Mouse (Mus musculus) heart, embryonic 12.5 days (tissue): ENCODE results near the gene Auts2. TPM values are rescaled to one million over a fixed set of nuclear protein-coding genes. Genes with fewer than 3 reads are reported as not detected.

ENCODE experiments used
- ATAC-seq: fragments of 200-750 bp; cut with Nextera tagmentation; 2 replicates; pipeline ENCODE4 v1.8.0; 2017; ENCODE audit warnings: moderate TSS enrichment, moderate library complexity; ENCODE audit not compliant: insufficient number of reproducible peaks, low FRiP score
- H3K27ac ChIP-seq: fragments of 300-500 bp; sonication (generic); 2 replicates; pipeline ENCODE4 v1.5.1; 2016; ENCODE audit warnings: mild to moderate bottlenecking, moderate library complexity; ENCODE audit not compliant: poor library complexity, severe bottlenecking
- H3K27me3 ChIP-seq: fragments of 300-500 bp; sonication (generic); replicated peaks from 2 replicates; pipeline ENCODE4 v1.6.1; 2016; ENCODE audit warnings: mild to moderate bottlenecking, moderate library complexity
- H3K36me3 ChIP-seq: fragments of 300-500 bp; sonication (generic); 2 replicates; pipeline ENCODE4 v1.6.1; 2016; ENCODE audit warnings: mild to moderate bottlenecking, moderate library complexity
- H3K4me1 ChIP-seq: fragments of 300-500 bp; sonication (generic); replicated peaks from 2 replicates; pipeline ENCODE4 v1.6.1; 2016; ENCODE audit warnings: mild to moderate bottlenecking
- H3K4me2 ChIP-seq: fragments of 300-500 bp; sonication (generic); 2 replicates; pipeline ENCODE4 v1.6.1; 2016; ENCODE audit warnings: mild to moderate bottlenecking, moderate library complexity
- H3K4me3 ChIP-seq: fragments of 300-500 bp; sonication (generic); 2 replicates; pipeline ENCODE4 v1.5.1; 2016; ENCODE audit warnings: mild to moderate bottlenecking
- H3K9ac ChIP-seq: fragments of 300-500 bp; sonication (generic); 2 replicates; pipeline ENCODE4 v1.6.1; 2016; ENCODE audit warnings: mild to moderate bottlenecking, moderate library complexity
- H3K9me3 ChIP-seq: fragments of 300-500 bp; sonication (generic); replicated peaks from 2 replicates; pipeline ENCODE4 v1.6.1; 2016; ENCODE audit warnings: mild to moderate bottlenecking, moderate library complexity
- WGBS: fragments of 180-500 bp; shearing (Covaris S2); methylation state at CpG from one replicate; pipeline ENCODE4 v1.1.7; 2016; 5-methylcytosine and 5-hydroxymethylcytosine counted together
- polyA plus RNA-seq: library from polyadenylated mRNA; unstranded; fragments of >200 nt; fragmentation: Nextera tagmentation; extraction: Ambion mirVana; gene quantifications from 2 replicates; pipeline ENCODE4 v1.2.1, GENCODE M21; 2016

The Auts2 gene
- polyA plus RNA-seq, 1 experiment from 2014 or later = 25.3 TPM

DNA sequence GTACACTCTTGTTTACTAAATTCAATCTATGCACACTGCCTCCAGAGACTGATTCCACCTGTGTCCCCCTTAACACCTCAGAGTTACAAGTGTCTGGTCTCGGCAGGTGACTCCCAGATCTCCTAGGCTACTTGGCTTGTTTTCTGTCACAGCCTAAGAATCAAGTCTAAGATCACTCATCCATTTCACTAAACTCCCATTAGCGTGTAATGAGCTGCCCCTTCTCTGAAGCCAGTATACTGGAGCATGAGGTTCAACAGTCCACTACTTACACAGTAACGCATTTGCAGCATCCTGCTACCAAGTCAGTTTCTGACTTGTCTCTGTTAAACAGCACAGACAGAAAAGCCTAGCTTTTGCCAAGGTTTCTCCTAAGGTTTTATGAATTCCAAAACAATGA is 116.8 kb downstream of the Auts2 start:
- Histone ChIP-seq H3K27ac (no peak overlapping the region), H3K36me3 (no peaks in the 10 kb centered on the region), H3K4me3 (no peak overlapping the region), H3K9ac (no peak overlapping the region), H3K27me3 (no peaks in the 10 kb centered on the region; the same call in 1 of the 2 replicates), H3K4me2 (no peak overlapping the region), H3K9me3 (no peaks in the 10 kb centered on the region), H3K4me1 (no peaks in the 10 kb centered on the region)
- no peak for ATAC-seq
- WGBS = 83% methylated on average over 3 of the region's 3 CpGs

DNA sequence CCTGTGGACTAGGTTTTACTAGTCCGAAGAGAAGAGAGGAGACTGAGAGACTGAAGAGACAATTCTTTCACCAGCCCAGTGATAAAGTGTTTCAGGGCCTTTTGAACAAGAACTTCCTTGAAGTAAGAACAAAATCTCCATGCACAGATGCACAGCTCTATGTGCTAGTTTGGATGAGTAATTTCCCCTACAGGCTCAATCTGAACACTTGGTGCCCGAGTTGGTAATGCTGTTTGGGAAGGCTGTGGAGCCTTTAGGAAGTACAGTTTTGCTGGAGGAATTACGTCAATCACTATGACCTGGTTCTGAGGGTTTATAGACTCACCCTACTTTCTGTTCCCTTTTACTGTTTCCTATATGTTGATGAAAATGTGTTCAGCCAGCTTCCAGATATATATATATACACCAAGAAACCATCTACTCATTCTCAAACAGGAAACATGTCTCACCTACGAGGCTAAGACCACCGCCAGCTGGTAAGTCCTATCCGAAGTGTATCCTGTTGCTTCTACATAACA is 117.3 kb downstream of the Auts2 start:
- no peak overlapping the region for H3K4me2 ChIP-seq
- 74% methylated on average over 6 of the region's 6 CpGs for WGBS
- no peak for ATAC-seq

DNA sequence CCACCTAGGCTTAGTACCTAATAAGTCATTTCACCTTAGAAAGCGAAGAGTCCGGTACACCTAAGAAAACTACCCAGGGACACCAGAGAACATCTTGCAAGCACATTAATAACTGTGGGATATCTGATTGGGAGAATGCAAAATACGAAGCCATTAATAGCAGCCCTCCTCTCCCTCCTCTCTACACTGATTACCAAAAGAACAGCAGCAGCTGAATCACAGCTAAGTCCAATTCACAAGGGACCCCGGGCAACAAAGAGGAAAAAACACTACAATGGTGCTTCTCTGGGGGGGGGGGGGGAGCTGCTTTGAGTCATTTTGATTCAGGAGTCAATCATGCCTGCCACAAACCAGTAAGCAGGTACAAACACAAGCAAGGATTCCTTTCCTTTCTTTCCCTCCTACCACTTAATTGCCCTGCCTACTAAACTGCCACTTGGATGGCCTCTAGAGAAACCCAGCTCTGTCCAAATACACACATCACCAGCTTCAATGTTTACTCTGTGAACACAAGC is 132.7 kb downstream of the Auts2 start:
- H3K36me3 ChIP-seq = no peaks in the 10 kb centered on the region
- H3K4me2 ChIP-seq = no peak overlapping the region
- peaks cover 28% of the 10 kb centered on the region for H3K4me1 ChIP-seq
- no peaks in the 10 kb centered on the region for H3K27me3 ChIP-seq
- no peak overlapping the region for H3K4me3 ChIP-seq
- H3K9ac ChIP-seq = no peak overlapping the region
- ATAC-seq = no peak
- WGBS = 65% methylated on average over 4 of the region's 4 CpGs
- H3K9me3 ChIP-seq = no peaks in the 10 kb centered on the region
- no peak overlapping the region for H3K27ac ChIP-seq

More for the DNA sequence above, 117.3 kb downstream of the Auts2 start:
- no peak overlapping the region for H3K27ac ChIP-seq
- no peak overlapping the region for H3K9ac ChIP-seq
- H3K27me3 ChIP-seq = no peaks in the 10 kb centered on the region; the same call in 1 of the 2 replicates
- H3K4me1 ChIP-seq = no peaks in the 10 kb centered on the region
- H3K4me3 ChIP-seq = no peak overlapping the region
- H3K9me3 ChIP-seq = no peaks in the 10 kb centered on the region
- no peaks in the 10 kb centered on the region for H3K36me3 ChIP-seq

DNA sequence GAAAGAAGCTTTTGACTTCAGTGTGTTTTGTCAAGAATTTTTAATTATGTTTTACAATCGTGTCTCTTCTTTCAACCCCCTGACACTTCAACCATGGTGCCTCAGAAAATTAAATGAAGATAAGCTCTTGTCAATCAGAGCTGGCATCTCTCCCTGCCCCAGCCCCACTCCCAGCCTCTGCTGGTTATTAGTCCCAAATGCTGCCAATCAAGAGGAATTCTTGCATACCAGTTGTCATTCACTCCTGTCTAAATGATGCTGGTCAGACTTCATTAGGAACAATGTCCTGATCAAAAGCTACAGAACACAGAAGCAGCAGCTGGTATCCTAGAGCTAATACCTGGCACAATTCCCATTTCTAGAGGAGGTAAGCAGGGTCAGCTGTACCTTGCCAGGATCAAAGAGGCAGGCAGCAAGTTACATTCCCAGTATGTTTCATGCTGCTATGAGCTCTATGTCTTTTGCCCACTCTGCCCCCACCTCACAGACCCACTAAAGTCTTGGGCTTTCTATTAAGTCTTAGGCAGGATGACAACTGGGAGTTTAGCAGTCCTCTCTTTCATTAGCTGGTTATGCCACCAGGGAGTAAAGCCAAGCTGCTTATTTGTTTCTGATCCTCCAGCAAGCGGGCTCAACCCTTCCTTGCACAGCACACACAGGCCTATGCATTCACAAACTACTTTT is 134.1 kb downstream of the Auts2 start:
- Histone ChIP-seq H3K4me1 (peaks cover 29% of the 10 kb centered on the region), H3K9me3 (no peaks in the 10 kb centered on the region), H3K27me3 (no peaks in the 10 kb centered on the region), H3K9ac (no peak overlapping the region), H3K27ac (no peak overlapping the region), H3K4me3 (no peak overlapping the region), H3K4me2 (no peak overlapping the region), H3K36me3 (no peaks in the 10 kb centered on the region)
- WGBS = 61% methylated on average over 2 of the region's 2 CpGs
- ATAC-seq = no peak

DNA sequence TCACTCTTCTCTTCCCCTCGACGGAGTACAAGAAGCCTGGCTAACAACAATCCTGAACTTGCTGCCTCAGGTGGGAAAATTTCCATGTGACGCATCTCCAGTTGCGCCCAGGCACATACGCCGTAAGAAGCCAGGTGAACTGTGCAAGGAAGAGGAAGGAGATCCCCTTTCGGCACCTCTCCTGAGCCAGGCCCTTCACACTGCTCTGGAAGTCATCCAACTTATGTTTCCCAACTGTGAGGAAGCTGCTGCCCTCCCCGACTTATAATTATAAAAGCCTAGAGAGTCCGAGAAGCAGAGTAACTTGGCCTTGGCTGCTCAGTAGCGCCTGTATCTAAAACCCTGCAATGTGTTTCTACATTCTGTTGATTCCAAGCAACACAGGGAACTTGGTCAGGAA is 142.6 kb downstream of the Auts2 start:
- no peaks in the 10 kb centered on the region for H3K27me3 ChIP-seq
- no peak for ATAC-seq
- WGBS = 63% methylated on average over 10 of the region's 10 CpGs
- H3K9me3 ChIP-seq = no peaks in the 10 kb centered on the region
- H3K4me1 ChIP-seq = peaks cover 40% of the 10 kb centered on the region
- H3K9ac ChIP-seq = no peak overlapping the region
- H3K27ac ChIP-seq = no peak overlapping the region
- no peak overlapping the region for H3K4me2 ChIP-seq
- H3K4me3 ChIP-seq = no peak overlapping the region
- no peaks in the 10 kb centered on the region for H3K36me3 ChIP-seq

DNA sequence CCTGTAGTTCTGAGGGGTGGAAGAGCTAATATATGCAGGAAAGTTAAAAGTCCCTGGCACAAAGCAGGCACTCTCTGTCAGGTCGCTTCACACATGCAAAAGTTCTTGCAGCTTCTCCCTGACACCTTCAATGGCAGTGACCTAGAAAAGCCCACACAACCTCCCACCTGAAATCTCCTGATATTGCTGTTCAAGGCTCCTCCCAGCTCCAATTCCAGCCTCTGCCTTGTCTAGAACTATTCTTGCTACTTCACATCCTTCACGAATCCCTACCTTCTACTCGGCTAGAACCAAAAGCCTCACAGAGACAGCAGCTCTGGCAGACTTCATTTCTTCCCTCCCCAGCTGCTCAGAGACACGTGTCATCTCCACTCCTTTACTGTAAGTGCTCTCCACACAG is 143.7 kb downstream of the Auts2 start:
- H3K4me1 ChIP-seq = peaks cover 47% of the 10 kb centered on the region

DNA sequence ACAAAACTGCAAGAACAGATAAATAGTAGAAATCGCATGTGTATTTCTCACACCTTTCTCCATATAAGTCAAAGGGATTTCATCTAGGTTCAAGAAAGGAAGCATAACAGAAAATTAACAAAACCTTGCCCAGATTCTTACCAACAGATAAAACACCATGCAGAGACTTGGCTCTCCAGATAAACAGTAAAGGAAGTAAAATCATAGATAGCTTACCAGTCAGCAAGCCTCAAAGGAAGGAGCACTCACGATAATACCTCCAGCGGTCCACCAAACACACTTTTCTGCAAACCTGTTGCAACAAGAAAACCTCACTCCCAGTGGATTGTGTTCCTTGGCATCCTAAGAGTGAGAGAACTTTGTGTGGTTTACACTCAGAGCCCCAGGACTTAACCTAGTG is 147.2 kb downstream of the Auts2 start:
- no peak overlapping the region for H3K27ac ChIP-seq
- peaks cover 47% of the 10 kb centered on the region for H3K4me1 ChIP-seq
- no peak for ATAC-seq
- no peaks in the 10 kb centered on the region for H3K27me3 ChIP-seq
- H3K36me3 ChIP-seq = no peaks in the 10 kb centered on the region
- WGBS = 66% methylated on average over 3 of the region's 3 CpGs
- H3K9ac ChIP-seq = no peak overlapping the region
- H3K4me2 ChIP-seq = no peak overlapping the region
- no peak overlapping the region for H3K4me3 ChIP-seq
- H3K9me3 ChIP-seq = no peaks in the 10 kb centered on the region

More for the DNA sequence above, 143.7 kb downstream of the Auts2 start:
- H3K36me3 ChIP-seq = no peaks in the 10 kb centered on the region
- no peak for ATAC-seq
- no peaks in the 10 kb centered on the region for H3K9me3 ChIP-seq
- H3K4me2 ChIP-seq = no peak overlapping the region
- WGBS = 36% methylated on average over 4 of the region's 4 CpGs
- H3K9ac ChIP-seq = no peak overlapping the region
- H3K4me3 ChIP-seq = no peak overlapping the region
- no peak overlapping the region for H3K27ac ChIP-seq
- no peaks in the 10 kb centered on the region for H3K27me3 ChIP-seq

DNA sequence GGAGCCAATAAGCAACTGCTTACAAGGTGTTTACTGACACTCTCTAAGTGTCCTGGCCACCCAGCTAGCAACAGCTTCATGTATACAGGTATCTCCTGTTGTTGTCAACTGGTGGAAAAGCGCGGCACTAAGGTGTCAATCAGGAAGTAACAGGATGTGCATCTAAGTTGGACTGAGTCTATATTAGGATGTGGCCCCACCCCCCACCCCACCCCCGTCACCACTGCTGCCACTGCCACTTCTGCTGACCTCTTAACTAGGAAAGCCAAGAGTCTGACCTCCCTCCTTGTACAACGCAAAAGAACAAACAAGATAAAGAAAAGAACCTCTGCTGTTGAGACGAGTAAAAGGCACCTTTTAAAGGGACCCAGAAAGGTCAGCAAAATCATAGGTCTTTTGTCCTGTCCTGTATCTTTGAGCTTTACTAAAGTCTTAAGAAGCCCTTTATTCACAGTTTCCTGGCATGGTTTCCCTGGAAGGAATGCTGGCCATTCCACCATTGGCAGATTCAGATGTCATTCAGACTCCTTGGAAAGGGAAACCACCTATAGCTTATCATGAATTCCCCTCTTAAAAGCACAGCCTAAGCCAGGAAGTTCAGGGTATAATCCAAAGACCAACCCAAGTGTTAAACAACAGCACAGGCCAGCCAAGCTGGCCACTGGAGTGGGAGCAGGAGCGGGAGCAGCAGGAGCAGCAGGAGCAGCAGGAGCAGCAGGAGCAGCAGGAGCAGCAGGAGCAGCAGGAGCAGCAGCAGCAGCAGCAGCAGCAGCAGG is 148.2 kb downstream of the Auts2 start:
- Histone ChIP-seq H3K4me3 (0 out of 2 replicates have a peak overlapping the region, but pooled peaks have one; percentile 9), H3K4me2 (peak overlapping the region; percentile 50), H3K27ac (peak overlapping the region; percentile 57), H3K9me3 (no peaks in the 10 kb centered on the region), H3K4me1 (peaks cover 38% of the 10 kb centered on the region), H3K9ac (no peak overlapping the region), H3K36me3 (no peaks in the 10 kb centered on the region), H3K27me3 (no peaks in the 10 kb centered on the region)
- 22% methylated on average over 6 of the region's 6 CpGs for WGBS
- no peak; the same call in 1 of the 2 replicates for ATAC-seq

DNA sequence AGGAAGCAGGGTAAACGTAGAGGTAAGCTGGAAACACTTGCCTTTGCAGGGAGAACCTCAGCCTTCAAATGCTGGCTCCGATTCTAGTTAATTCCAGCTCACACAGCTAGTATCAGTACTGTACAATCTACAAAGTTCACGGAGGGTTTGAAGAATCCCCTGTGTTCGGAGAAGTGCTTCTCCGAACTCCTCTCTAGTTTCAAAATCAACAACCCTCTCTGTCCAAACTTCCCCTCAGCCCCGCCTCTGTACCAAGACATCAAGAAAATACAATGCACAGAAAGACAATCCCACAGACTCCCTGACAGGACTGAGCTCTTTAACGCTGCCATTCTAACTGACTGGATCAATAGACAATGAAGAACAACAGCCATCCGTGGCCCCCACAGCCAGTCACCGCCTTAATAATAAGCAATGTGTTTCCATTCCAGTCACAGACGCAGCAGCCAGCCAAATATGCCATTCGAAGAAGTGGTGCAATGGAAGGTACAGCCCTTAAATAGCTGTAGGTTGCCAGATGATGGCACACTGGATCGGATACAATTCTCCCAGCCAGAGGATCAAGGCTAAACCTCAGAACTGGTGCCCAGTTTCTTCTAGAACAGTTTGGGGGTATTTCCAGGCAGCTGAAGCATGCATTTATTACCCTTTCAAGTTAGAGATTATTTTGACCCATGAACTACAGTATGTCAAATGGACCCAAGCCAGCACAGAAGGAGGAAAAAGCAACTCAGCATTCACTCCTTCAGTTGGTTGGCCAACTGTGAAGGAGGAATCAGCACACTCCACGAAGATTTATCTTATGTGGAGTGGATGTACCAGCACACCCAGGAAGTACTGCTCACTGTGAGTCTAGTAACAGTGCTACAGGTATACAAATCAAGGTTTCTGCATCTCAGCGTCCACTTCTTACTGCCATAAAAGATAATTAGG is 151.0 kb downstream of the Auts2 start:
- H3K9ac ChIP-seq = no peak overlapping the region
- H3K4me1 ChIP-seq = peaks cover 21% of the 10 kb centered on the region
- H3K9me3 ChIP-seq = no peaks in the 10 kb centered on the region
- H3K36me3 ChIP-seq = no peaks in the 10 kb centered on the region
- WGBS = 70% methylated on average over 14 of the region's 14 CpGs
- H3K27me3 ChIP-seq = no peaks in the 10 kb centered on the region
- no peak overlapping the region for H3K4me3 ChIP-seq
- H3K4me2 ChIP-seq = no peak overlapping the region
- no peak for ATAC-seq
- no peak overlapping the region for H3K27ac ChIP-seq

DNA sequence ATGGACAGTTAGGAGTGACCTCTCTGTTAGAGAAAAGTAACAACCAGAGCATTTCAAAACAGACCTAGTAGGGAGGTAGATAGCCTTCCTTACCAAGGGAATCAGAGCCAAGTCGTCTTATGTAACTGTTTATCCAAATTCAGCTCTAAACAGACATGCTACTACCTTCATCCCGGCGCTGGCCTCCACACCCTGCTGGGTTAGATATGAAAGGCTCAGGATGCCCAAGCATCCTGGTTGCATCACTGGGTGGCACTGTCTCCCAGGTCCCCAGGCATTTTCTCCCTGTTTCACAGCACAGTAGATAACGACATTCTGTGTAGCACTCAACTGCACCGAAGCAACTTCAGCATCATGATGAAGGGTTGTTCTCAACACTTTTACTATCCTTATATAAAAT is 154.4 kb downstream of the Auts2 start:
- Histone ChIP-seq H3K9ac (no peak overlapping the region), H3K9me3 (no peaks in the 10 kb centered on the region), H3K27me3 (no peaks in the 10 kb centered on the region), H3K4me3 (no peak overlapping the region), H3K4me2 (no peak overlapping the region), H3K36me3 (no peaks in the 10 kb centered on the region), H3K27ac (no peak overlapping the region), H3K4me1 (peaks cover 15% of the 10 kb centered on the region; the same call in 1 of the 2 replicates)
- ATAC-seq = no peak
- WGBS = 69% methylated on average over 5 of the region's 5 CpGs
